Mouse (Mus musculus): ENCODE data around the gene Cdc42bpa. TPM values are rescaled to one million over a fixed set of nuclear protein-coding genes. Genes with fewer than 3 reads are reported as not detected.

The Cdc42bpa gene
- polyA plus RNA-seq, 1 experiment: 2.6 TPM

- Histone ChIP-seq H3K4me1 (ENCODE audit: control insufficient read depth, insufficient read depth, low read length) (no peaks in the 10 kb centered on the region), H3K4me3 (ENCODE audit: insufficient read depth, low read length) (no peak overlapping the region), H3K27ac (ENCODE audit: insufficient read depth, low read depth, low read length) (no peak overlapping the region)
- TF ChIP-seq CTCF (IDR thresholded peaks at IDR 0.05; ENCODE audit: low read depth, low read length) (no peak), POLR2A (IDR thresholded peaks at IDR 0.05; ENCODE audit: borderline replicate concordance, low read depth, low read length) (no peak)
Measured at GRCm38 (mm10) chr1:180171883-180172282, 211.6 kb downstream of the Cdc42bpa start.

- no peak overlapping the region for H3K27ac ChIP-seq (ENCODE audit: insufficient read depth, low read depth, low read length)
- no peaks in the 10 kb centered on the region for H3K4me1 ChIP-seq (ENCODE audit: control insufficient read depth, insufficient read depth, low read length)
- H3K4me3 ChIP-seq (ENCODE audit: insufficient read depth, low read length): no peak overlapping the region
- TF ChIP-seq POLR2A (IDR thresholded peaks at IDR 0.05; ENCODE audit: borderline replicate concordance, low read depth, low read length): no peak
- TF ChIP-seq CTCF (IDR thresholded peaks at IDR 0.05; ENCODE audit: low read depth, low read length): no peak
Measured at GRCm38 (mm10) chr1:180172600-180172999, 212.3 kb downstream of the Cdc42bpa start.

- H3K4me1 ChIP-seq (ENCODE audit: control insufficient read depth, insufficient read depth, low read length): no peaks in the 10 kb centered on the region
- no peak overlapping the region for H3K4me3 ChIP-seq (ENCODE audit: insufficient read depth, low read length)
- no peak overlapping the region for H3K27ac ChIP-seq (ENCODE audit: insufficient read depth, low read depth, low read length)
- no peak for TF ChIP-seq POLR2A (IDR thresholded peaks at IDR 0.05; ENCODE audit: borderline replicate concordance, low read depth, low read length)
- no peak for TF ChIP-seq CTCF (IDR thresholded peaks at IDR 0.05; ENCODE audit: low read depth, low read length)
Measured at GRCm38 (mm10) chr1:180173017-180173416, 212.7 kb downstream of the Cdc42bpa start.

- Histone ChIP-seq H3K27ac (ENCODE audit: insufficient read depth, low read depth, low read length) (no peak overlapping the region), H3K4me3 (ENCODE audit: insufficient read depth, low read length) (no peak overlapping the region), H3K4me1 (ENCODE audit: control insufficient read depth, insufficient read depth, low read length) (no peaks in the 10 kb centered on the region)
- TF ChIP-seq CTCF (IDR thresholded peaks at IDR 0.05; ENCODE audit: low read depth, low read length): no peak
- no peak for TF ChIP-seq POLR2A (IDR thresholded peaks at IDR 0.05; ENCODE audit: borderline replicate concordance, low read depth, low read length)
Measured at GRCm38 (mm10) chr1:180174718-180175117, 214.4 kb downstream of the Cdc42bpa start.

GRCm38 (mm10) chr1:180175167-180175566, 214.9 kb downstream of the Cdc42bpa start:
- Histone ChIP-seq H3K4me1 (ENCODE audit: control insufficient read depth, insufficient read depth, low read length) (no peaks in the 10 kb centered on the region), H3K27ac (ENCODE audit: insufficient read depth, low read depth, low read length) (no peak overlapping the region), H3K4me3 (ENCODE audit: insufficient read depth, low read length) (no peak overlapping the region)
- TF ChIP-seq CTCF (IDR thresholded peaks at IDR 0.05; ENCODE audit: low read depth, low read length) (peak; percentile 21; the same call in 1 of the 2 replicates), POLR2A (IDR thresholded peaks at IDR 0.05; ENCODE audit: borderline replicate concordance, low read depth, low read length) (no peak)

- TF ChIP-seq CTCF (IDR thresholded peaks at IDR 0.05; ENCODE audit: low read depth, low read length) (no peak), POLR2A (IDR thresholded peaks at IDR 0.05; ENCODE audit: borderline replicate concordance, low read depth, low read length) (no peak)
- H3K4me1 ChIP-seq (ENCODE audit: control insufficient read depth, insufficient read depth, low read length): no peaks in the 10 kb centered on the region
Measured at GRCm38 (mm10) chr1:180175635-180176034, 215.4 kb downstream of the Cdc42bpa start.

GRCm38 (mm10) chr1:180176784-180177183, 216.5 kb downstream of the Cdc42bpa start:
- Histone ChIP-seq H3K4me3 (ENCODE audit: insufficient read depth, low read length) (no peak overlapping the region), H3K4me1 (ENCODE audit: control insufficient read depth, insufficient read depth, low read length) (no peaks in the 10 kb centered on the region), H3K27ac (ENCODE audit: insufficient read depth, low read depth, low read length) (no peak overlapping the region)
- TF ChIP-seq POLR2A (IDR thresholded peaks at IDR 0.05; ENCODE audit: borderline replicate concordance, low read depth, low read length): no peak
- no peak for TF ChIP-seq CTCF (IDR thresholded peaks at IDR 0.05; ENCODE audit: low read depth, low read length)

More at GRCm38 (mm10) chr1:180175635-180176034, 215.4 kb downstream of the Cdc42bpa start:
- no peak overlapping the region for H3K27ac ChIP-seq (ENCODE audit: insufficient read depth, low read depth, low read length)
- no peak overlapping the region for H3K4me3 ChIP-seq (ENCODE audit: insufficient read depth, low read length)

- H3K27ac ChIP-seq (ENCODE audit: insufficient read depth, low read depth, low read length): no peak overlapping the region
- no peak overlapping the region for H3K4me3 ChIP-seq (ENCODE audit: insufficient read depth, low read length)
- H3K4me1 ChIP-seq (ENCODE audit: control insufficient read depth, insufficient read depth, low read length): no peaks in the 10 kb centered on the region
- TF ChIP-seq POLR2A (IDR thresholded peaks at IDR 0.05; ENCODE audit: borderline replicate concordance, low read depth, low read length) (no peak), CTCF (IDR thresholded peaks at IDR 0.05; ENCODE audit: low read depth, low read length) (no peak)
Measured at GRCm38 (mm10) chr1:180178340-180178739, 218.1 kb downstream of the Cdc42bpa start.

- no peak overlapping the region for H3K27ac ChIP-seq (ENCODE audit: insufficient read depth, low read depth, low read length)
- no peak for TF ChIP-seq CTCF (IDR thresholded peaks at IDR 0.05; ENCODE audit: low read depth, low read length)
- TF ChIP-seq POLR2A (IDR thresholded peaks at IDR 0.05; ENCODE audit: borderline replicate concordance, low read depth, low read length): no peak
- no peak overlapping the region for H3K4me3 ChIP-seq (ENCODE audit: insufficient read depth, low read length)
- no peaks in the 10 kb centered on the region for H3K4me1 ChIP-seq (ENCODE audit: control insufficient read depth, insufficient read depth, low read length)
Measured at GRCm38 (mm10) chr1:180179100-180179499, 218.8 kb downstream of the Cdc42bpa start.

GRCm38 (mm10) chr1:180179840-180180239, 219.6 kb downstream of the Cdc42bpa start:
- H3K27ac ChIP-seq (ENCODE audit: insufficient read depth, low read depth, low read length): no peak overlapping the region
- no peak overlapping the region for H3K4me3 ChIP-seq (ENCODE audit: insufficient read depth, low read length)
- TF ChIP-seq POLR2A (IDR thresholded peaks at IDR 0.05; ENCODE audit: borderline replicate concordance, low read depth, low read length) (no peak), CTCF (IDR thresholded peaks at IDR 0.05; ENCODE audit: low read depth, low read length) (no peak)
- H3K4me1 ChIP-seq (ENCODE audit: control insufficient read depth, insufficient read depth, low read length): no peaks in the 10 kb centered on the region
